Mouse (Mus musculus) cerebellum, postnatal 25 days (tissue): Measurements from ENCODE around the gene Nmrk2.

Source experiments
- DNase-seq, 2 experiments: peaks; one replicate each; pipeline ENCODE4 v3.0.0; 2021; ENCODE audit warnings: mixed read lengths in 2 of 2

Gene Nmrk2

GRCm38 (mm10) chr10:81161602-81162317 lies 40.1 kb downstream of the Nmrk2 start:
- DNase-seq, result no peak

GRCm38 (mm10) chr10:81154736-81155135 lies 47.1 kb downstream of the Nmrk2 start:
- no peak for DNase-seq

GRCm38 (mm10) chr10:81154313-81154712 lies 47.5 kb downstream of the Nmrk2 start:
- DNase-seq, result no peak

GRCm38 (mm10) chr10:81152609-81153008 lies 49.2 kb downstream of the Nmrk2 start:
- DNase-seq, result no peak

- DNase-seq, result no peak
Measured at GRCm38 (mm10) chr10:81151261-81151660, 50.6 kb downstream of the Nmrk2 start.
